Mouse (Mus musculus) CH12.LX (cell line): Measurements from ENCODE around the gene Grin3a. TPM values are rescaled to one million over a fixed set of nuclear protein-coding genes. Genes with fewer than 3 reads are reported as not detected.

Experiments used
- DNase-seq: peaks from one replicate; pipeline ENCODE4 v3.0.0-alpha.2; 2013; ENCODE audit errors: extremely low read depth
- H3K27ac ChIP-seq: 2 replicates; pipeline ENCODE4 v1.5.1; 2012; ENCODE audit warnings: low read depth, mild to moderate bottlenecking, control low read depth, moderate library complexity; ENCODE audit not compliant: insufficient read depth
- H3K27me3 ChIP-seq: replicated peaks from 2 replicates; pipeline ENCODE3; 2012; ENCODE audit warnings: inconsistent platforms
- H3K36me3 ChIP-seq, 2 experiments: replicated peaks in 1 of 2; 2 replicates each; pipeline versions ENCODE3 to v1.6.1; 2012; ENCODE audit warnings: inconsistent platforms in 1 of 2, low read length in 1 of 2, mild to moderate bottlenecking in 1 of 2, mixed read lengths in 1 of 2, moderate library complexity in 1 of 2; ENCODE audit not compliant: control insufficient read depth in 1 of 2, insufficient read depth in 1 of 2
- H3K4me1 ChIP-seq, 2 experiments: 2 replicates each; pipeline ENCODE4 v1.6.1; 2012; ENCODE audit warnings: inconsistent platforms in 1 of 2, moderate library complexity in 1 of 2; ENCODE audit not compliant: insufficient read depth in 2 of 2, control insufficient read depth in 1 of 2
- H3K4me2 ChIP-seq: 2 replicates; pipeline ENCODE4 v1.6.1; 2012; ENCODE audit warnings: low read depth, mild to moderate bottlenecking, control low read depth; ENCODE audit not compliant: poor library complexity, insufficient read depth, severe bottlenecking
- H3K4me3 ChIP-seq, 3 experiments: fragments of 150-350 bp in 1 of 3; sonication (generic) in 1 of 3; replicated peaks in 1 of 3; 2 replicates each; pipeline versions ENCODE3 to v1.5.1; 2011 to 2012; ENCODE audit warnings: low read depth in 2 of 3, low read length in 2 of 3, mild to moderate bottlenecking in 2 of 3, moderate library complexity in 2 of 3, control low read depth in 1 of 3, improper control_type of control experiment in 1 of 3, inconsistent platforms in 1 of 3, mixed read lengths in 1 of 3; ENCODE audit not compliant: poor library complexity in 1 of 3
- H3K79me2 ChIP-seq: replicated peaks from 2 replicates; pipeline ENCODE4 v1.6.1; 2012; ENCODE audit warnings: mild to moderate bottlenecking, moderate library complexity; ENCODE audit not compliant: control insufficient read depth, poor library complexity, insufficient read depth, severe bottlenecking; ENCODE audit errors: extremely low read depth
- H3K9ac ChIP-seq: 2 replicates; pipeline ENCODE4 v1.6.1; 2012; ENCODE audit warnings: low read depth, mild to moderate bottlenecking, control low read depth, moderate library complexity; ENCODE audit not compliant: insufficient read depth
- H3K9me3 ChIP-seq: replicated peaks from 2 replicates; pipeline ENCODE3; 2012; ENCODE audit warnings: low read length, inconsistent platforms, mixed read lengths
- BHLHE40 ChIP-seq: IDR thresholded peaks from 2 replicates; pipeline ENCODE4 v1.6.1; 2011; ENCODE audit warnings: mild to moderate bottlenecking, low read depth, low read length, improper control_type of control experiment
- CHD1 ChIP-seq: IDR thresholded peaks from 2 replicates; pipeline ENCODE4 v1.6.1; 2012; ENCODE audit warnings: low read depth, low read length, improper control_type of control experiment, inconsistent platforms
- CTCF ChIP-seq, 2 experiments: IDR thresholded peaks in 1 of 2; conservative IDR thresholded peaks in 1 of 2; 2 replicates each; pipeline ENCODE4 v1.5.1; 2011 to 2012; ENCODE audit warnings: low read depth in 2 of 2, low read length in 2 of 2, improper control_type of control experiment in 1 of 2, inconsistent platforms in 1 of 2, mild to moderate bottlenecking in 1 of 2, moderate library complexity in 1 of 2
- ELF1 ChIP-seq: IDR thresholded peaks from 2 replicates; pipeline ENCODE4 v1.6.1; 2014; ENCODE audit warnings: low read depth, mild to moderate bottlenecking, inconsistent platforms, low read length, improper control_type of control experiment
- ETS1 ChIP-seq: conservative IDR thresholded peaks from 2 replicates; pipeline ENCODE4 v1.6.1; 2012; ENCODE audit warnings: low read depth, mild to moderate bottlenecking, inconsistent platforms, low read length, improper control_type of control experiment, moderate library complexity
- GABPA ChIP-seq: IDR thresholded peaks from 2 replicates; pipeline ENCODE4 v1.6.1; 2012; ENCODE audit warnings: low read depth, low read length, improper control_type of control experiment, inconsistent platforms; ENCODE audit not compliant: insufficient replicate concordance
- HCFC1 ChIP-seq: IDR thresholded peaks from 2 replicates; pipeline ENCODE4 v1.6.1; 2012; ENCODE audit warnings: low read depth, mild to moderate bottlenecking, inconsistent platforms, low read length, improper control_type of control experiment
- JUN ChIP-seq: IDR thresholded peaks from 2 replicates; pipeline ENCODE4 v1.6.1; 2011; ENCODE audit warnings: low read depth, mild to moderate bottlenecking, low read length, improper control_type of control experiment, moderate library complexity; ENCODE audit not compliant: insufficient read depth
- JUND ChIP-seq: conservative IDR thresholded peaks from 2 replicates; pipeline ENCODE4 v1.6.1; 2011; ENCODE audit warnings: low read depth, low read length, improper control_type of control experiment
- KAT2A ChIP-seq: IDR thresholded peaks from 2 replicates; pipeline ENCODE4 v1.6.1; 2012; ENCODE audit warnings: low read length, improper control_type of control experiment, inconsistent platforms; ENCODE audit not compliant: insufficient replicate concordance
- MAZ ChIP-seq: IDR thresholded peaks from 2 replicates; pipeline ENCODE4 v1.6.1; 2012; ENCODE audit warnings: low read depth, mild to moderate bottlenecking, inconsistent platforms, low read length, improper control_type of control experiment, moderate library complexity
- MEF2A ChIP-seq: IDR thresholded peaks from 2 replicates; pipeline ENCODE4 v1.6.1; 2014; ENCODE audit warnings: low read depth, mild to moderate bottlenecking, inconsistent platforms, low read length, improper control_type of control experiment, borderline replicate concordance
- MXI1 ChIP-seq: IDR thresholded peaks from 2 replicates; pipeline ENCODE4 v1.6.1; 2011; ENCODE audit warnings: mild to moderate bottlenecking, low read depth, low read length, improper control_type of control experiment
- MYC ChIP-seq: IDR thresholded peaks from 2 replicates; pipeline ENCODE4 v1.6.1; 2011; ENCODE audit warnings: low read depth, mild to moderate bottlenecking, improper control_type of control experiment, low read length
- NELFE ChIP-seq: IDR thresholded peaks from 2 replicates; pipeline ENCODE4 v1.6.1; 2011; ENCODE audit warnings: low read depth, low read length, improper control_type of control experiment
- NRF1 ChIP-seq: IDR thresholded peaks from 2 replicates; pipeline ENCODE4 v1.6.1; 2014; ENCODE audit warnings: low read depth, mild to moderate bottlenecking, inconsistent platforms, low read length, improper control_type of control experiment, moderate library complexity
- POLR2A ChIP-seq: IDR thresholded peaks from 2 replicates; pipeline ENCODE4 v1.6.1; 2011; ENCODE audit warnings: low read depth, mild to moderate bottlenecking, improper control_type of control experiment, low read length
- TBP ChIP-seq: conservative IDR thresholded peaks from 2 replicates; pipeline ENCODE4 v1.6.1; 2011; ENCODE audit warnings: low read depth, low read length, improper control_type of control experiment
- TCF12 ChIP-seq: IDR thresholded peaks from 2 replicates; pipeline ENCODE4 v1.6.1; 2014; ENCODE audit warnings: low read depth, mild to moderate bottlenecking, inconsistent platforms, low read length, improper control_type of control experiment
- USF2 ChIP-seq: conservative IDR thresholded peaks from 2 replicates; pipeline ENCODE4 v1.6.1; 2011; ENCODE audit warnings: low read depth, low read length, improper control_type of control experiment
- ZC3H11A ChIP-seq: IDR thresholded peaks from 2 replicates; pipeline ENCODE4 v1.6.1; 2012; ENCODE audit warnings: low read depth, mild to moderate bottlenecking, inconsistent platforms, low read length, improper control_type of control experiment
- ZKSCAN1 ChIP-seq: IDR thresholded peaks from 2 replicates; pipeline ENCODE4 v1.6.1; 2012; ENCODE audit warnings: low read depth, inconsistent platforms, low read length, improper control_type of control experiment, borderline replicate concordance
- dilution Hi-C: fragments of 300-500 bp; cut with MboI; formaldehyde crosslinking; loops from 2 replicates; pipeline ENCODE4 v1.14.3; 2020; ENCODE audit warnings: low sequenced_read_pairs; ENCODE audit not compliant: extremely low pct_unique_long_range_greater_than_20kb, extremely low pct_ligation_motif_present
- in situ Hi-C: fragments of 300-500 bp; cut with MboI; formaldehyde crosslinking; loops from 3 replicates; pipeline ENCODE4 v1.14.3; 2019; ENCODE audit warnings: low sequenced_read_pairs, low pct_ligation_motif_present, low pct_unique_long_range_greater_than_20kb, mixed read lengths
- polyA plus RNA-seq: library from polyadenylated mRNA; unstranded; fragments of >175 nt; gene quantifications from 2 replicates; pipeline ENCODE4 v1.2.1, GENCODE M21; 2012; ENCODE audit warnings: low read depth; ENCODE audit not compliant: insufficient read length
- total RNA-seq, 2 experiments: library from RNA; depleted of rRNA; stranded (reverse); fragments of 300-350 nt in 1 of 2; fragments of >200 nt in 1 of 2; gene quantifications; 2 replicates each; pipeline ENCODE4 v1.2.3; 2012 to 2014

Grin3a gene
- total and polyA plus RNA-seq, 3 experiments = 0.06 TPM; not detected in 2

DNA sequence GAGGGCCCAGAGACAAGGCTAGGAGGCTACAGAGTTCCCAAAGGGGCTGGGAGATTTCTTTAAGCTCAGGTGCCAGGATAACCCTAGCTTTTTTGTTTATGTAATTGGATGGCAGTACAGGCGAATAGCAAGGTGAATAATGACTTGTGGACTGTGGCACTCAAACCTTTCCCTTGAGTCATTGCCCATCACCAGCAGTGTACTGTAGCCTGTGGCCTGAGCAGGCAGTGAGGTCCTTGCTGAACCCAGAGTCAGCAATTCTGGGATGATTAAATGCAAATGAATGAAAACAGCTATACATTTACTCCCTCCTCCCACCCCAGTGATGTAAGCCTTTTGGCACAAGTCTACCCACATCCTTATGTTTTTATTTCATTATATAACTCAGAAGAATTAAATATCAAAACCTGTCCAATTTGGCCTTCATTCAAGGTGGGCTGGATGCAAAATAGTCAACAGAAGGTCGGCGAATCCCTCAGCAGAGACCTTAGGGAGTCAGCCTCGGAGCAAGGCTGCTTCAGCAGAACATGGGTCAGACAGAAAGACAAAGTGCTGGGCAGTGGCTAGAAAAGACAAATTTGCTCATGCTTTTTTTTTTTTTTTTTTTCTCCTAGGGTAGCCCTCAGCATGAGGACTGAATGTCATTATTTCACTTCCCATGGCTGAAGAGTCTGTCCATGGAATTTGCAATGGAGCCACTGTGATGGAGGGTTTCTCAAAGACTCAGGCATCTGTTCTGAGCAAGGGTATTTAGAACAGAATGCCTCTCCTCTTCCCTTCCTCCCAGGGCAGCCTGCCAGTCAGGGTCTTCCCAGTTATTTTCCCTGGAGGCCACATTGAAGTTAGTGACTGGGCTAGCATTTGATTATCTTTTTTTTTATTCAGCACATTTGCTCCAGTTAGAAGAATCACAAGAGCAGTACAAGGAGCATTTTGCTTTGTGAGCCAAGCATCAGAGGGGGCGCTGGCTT is 104.5 kb downstream of the Grin3a start:
- H3K79me2 ChIP-seq = no peaks in the 10 kb centered on the region
- no peak overlapping the region for H3K4me3 ChIP-seq
- TF ChIP-seq BHLHE40 (no peak), POLR2A (no peak), NELFE (no peak), MXI1 (no peak), GABPA (no peak), MEF2A (no peak), USF2 (no peak), CHD1 (no peak), MAZ (no peak), ETS1 (no peak), CTCF (conservative IDR thresholded peaks at IDR 0.05 in 1 of 2, IDR thresholded peaks at IDR 0.05 in 1 of 2; ENCODE audit: low read depth in 2 of 2, low read length in 2 of 2) (no peak), NRF1 (no peak), ZKSCAN1 (no peak), TCF12 (no peak), HCFC1 (no peak)
- TF ChIP-seq, all 38 proteins: peak for 0
- dilution Hi-C loops = no loop called here
- H3K27me3 ChIP-seq = no peaks in the 10 kb centered on the region
- no peak overlapping the region for H3K9ac ChIP-seq
- no peaks in the 10 kb centered on the region for H3K4me1 ChIP-seq
- no peak overlapping the region for H3K4me2 ChIP-seq
- no peak overlapping the region for H3K27ac ChIP-seq
- H3K9me3 ChIP-seq = no peaks in the 10 kb centered on the region
- DNase-seq = no peak
- no peaks in the 10 kb centered on the region for H3K36me3 ChIP-seq
- in situ Hi-C loops = no loop called here

GRCm38 (mm10) chr4:49739561-49739960 is 106.0 kb downstream of the Grin3a start:
- Histone ChIP-seq H3K4me3 (no peak overlapping the region), H3K4me2 (no peak overlapping the region), H3K27ac (no peak overlapping the region), H3K36me3 (no peaks in the 10 kb centered on the region), H3K9ac (no peak overlapping the region), H3K27me3 (no peaks in the 10 kb centered on the region), H3K79me2 (no peaks in the 10 kb centered on the region), H3K4me1 (no peaks in the 10 kb centered on the region), H3K9me3 (no peaks in the 10 kb centered on the region)
- dilution Hi-C loops (no loop called here), in situ Hi-C loops (no loop called here)
- no peak for TF ChIP-seq JUN
- no peak for TF ChIP-seq JUND
- TF ChIP-seq TBP = no peak
- TF ChIP-seq ZC3H11A = no peak
- TF ChIP-seq ELF1 = no peak
- TF ChIP-seq KAT2A = no peak
- no peak for TF ChIP-seq MYC
- DNase-seq = no peak
